Mouse (Mus musculus): Measurements from ENCODE around the gene Ccdc74a. TPM values are rescaled to one million over a fixed set of nuclear protein-coding genes. Genes with fewer than 3 reads are reported as not detected.

Gene Ccdc74a
- polyA plus RNA-seq, 1 experiment = 1.5 TPM

DNA sequence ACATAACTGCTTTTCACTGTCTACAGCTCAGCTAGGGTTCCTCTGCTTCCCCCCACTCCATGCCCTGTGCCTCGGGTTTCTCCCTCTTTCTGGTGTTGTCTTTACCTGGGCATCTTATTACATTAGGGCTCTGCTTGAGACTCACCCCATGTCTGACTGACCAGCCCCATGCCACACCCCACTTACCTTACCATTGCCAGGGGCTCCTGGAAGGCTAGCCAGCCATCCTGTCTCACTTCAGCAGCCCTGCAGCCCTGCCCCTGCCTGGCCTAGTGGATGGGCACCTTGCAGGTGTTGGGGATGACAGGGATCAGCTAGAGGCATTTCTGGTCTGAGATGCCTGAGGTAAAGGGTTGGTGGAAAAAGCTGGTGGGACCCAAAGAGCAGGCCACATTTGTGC lies 886 bp downstream of the Ccdc74a start:
- H3K4me3 ChIP-seq = peak overlapping the region; percentile 17

DNA sequence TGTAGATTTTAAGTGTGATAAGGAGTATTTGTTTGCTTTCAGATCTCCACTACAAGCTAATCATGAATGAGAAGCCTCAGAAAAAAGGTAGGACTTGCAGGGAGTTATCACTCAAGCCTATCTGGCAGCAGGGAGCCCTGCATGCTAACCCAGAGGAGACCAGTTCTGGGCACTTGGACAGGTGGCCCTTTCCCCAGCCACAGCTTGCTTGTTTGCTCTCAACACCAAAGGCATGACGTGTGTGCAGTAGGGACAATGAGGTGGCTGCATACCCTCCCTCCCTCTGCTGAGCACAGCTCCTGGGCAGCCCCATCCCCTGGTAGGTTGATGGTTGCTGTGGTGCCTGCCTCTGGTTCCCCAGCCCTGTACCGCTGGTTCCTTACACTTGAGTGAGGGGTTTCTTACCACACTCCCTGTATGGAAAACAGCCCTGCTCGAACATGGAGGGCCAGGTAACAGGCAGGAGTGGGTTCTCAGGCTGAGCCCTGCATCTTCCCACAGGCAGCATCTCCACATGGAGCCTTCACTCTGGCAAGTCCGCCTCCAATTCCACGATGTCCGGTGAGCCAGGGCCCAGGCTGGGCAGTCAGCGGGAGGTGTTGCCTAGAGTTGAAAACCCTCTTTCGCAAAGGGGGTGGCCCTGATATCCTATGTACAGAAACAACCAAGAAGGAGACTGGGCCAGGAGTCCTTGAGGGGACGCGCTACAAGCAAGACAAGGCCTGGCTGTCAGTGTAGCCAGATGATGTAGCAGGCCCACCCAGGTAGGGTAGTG lies 1.5 kb downstream of the Ccdc74a start:
- TF ChIP-seq POLR2A (IDR thresholded peaks at IDR 0.05; ENCODE audit: insufficient read length, low read depth) (peak; percentile 11), E2F4 (IDR thresholded peaks at IDR 0.05; ENCODE audit: insufficient read depth) (no peak)
- H3K27me3 ChIP-seq (ENCODE audit: control insufficient read depth, insufficient read depth, insufficient read length) = no peaks in the 10 kb centered on the region
- H3K4me3 ChIP-seq = no peak overlapping the region
- H3ac ChIP-seq (ENCODE audit: control insufficient read depth, insufficient read length) = no peak overlapping the region
- H3K79me2 ChIP-seq (ENCODE audit: control insufficient read depth, insufficient read depth) = no peaks in the 10 kb centered on the region
- no peak overlapping the region for H3K4me2 ChIP-seq (ENCODE audit: low read depth)
- H3K36me3 ChIP-seq (ENCODE audit: control insufficient read depth, insufficient read depth) = peaks cover 11% of the 10 kb centered on the region

More for the DNA sequence above, 886 bp downstream of the Ccdc74a start:
- Histone ChIP-seq H3K27me3 (ENCODE audit: control insufficient read depth, insufficient read depth, insufficient read length) (no peaks in the 10 kb centered on the region), H3K36me3 (ENCODE audit: control insufficient read depth, insufficient read depth) (peaks cover 12% of the 10 kb centered on the region), H3K4me2 (ENCODE audit: low read depth) (peak overlapping the region; percentile 81), H3ac (ENCODE audit: control insufficient read depth, insufficient read length) (no peak overlapping the region), H3K79me2 (ENCODE audit: control insufficient read depth, insufficient read depth) (no peaks in the 10 kb centered on the region)
- TF ChIP-seq POLR2AphosphoS2 (IDR thresholded peaks at IDR 0.05; ENCODE audit: insufficient read length, low read depth) (peak; percentile 34), SRF (IDR thresholded peaks at IDR 0.05; ENCODE audit: control insufficient read depth, insufficient read length, low read depth) (no peak), REST (IDR thresholded peaks at IDR 0.05; ENCODE audit: insufficient read depth, insufficient read length) (no peak), MAX (IDR thresholded peaks at IDR 0.05; ENCODE audit: low read depth) (no peak)

DNA sequence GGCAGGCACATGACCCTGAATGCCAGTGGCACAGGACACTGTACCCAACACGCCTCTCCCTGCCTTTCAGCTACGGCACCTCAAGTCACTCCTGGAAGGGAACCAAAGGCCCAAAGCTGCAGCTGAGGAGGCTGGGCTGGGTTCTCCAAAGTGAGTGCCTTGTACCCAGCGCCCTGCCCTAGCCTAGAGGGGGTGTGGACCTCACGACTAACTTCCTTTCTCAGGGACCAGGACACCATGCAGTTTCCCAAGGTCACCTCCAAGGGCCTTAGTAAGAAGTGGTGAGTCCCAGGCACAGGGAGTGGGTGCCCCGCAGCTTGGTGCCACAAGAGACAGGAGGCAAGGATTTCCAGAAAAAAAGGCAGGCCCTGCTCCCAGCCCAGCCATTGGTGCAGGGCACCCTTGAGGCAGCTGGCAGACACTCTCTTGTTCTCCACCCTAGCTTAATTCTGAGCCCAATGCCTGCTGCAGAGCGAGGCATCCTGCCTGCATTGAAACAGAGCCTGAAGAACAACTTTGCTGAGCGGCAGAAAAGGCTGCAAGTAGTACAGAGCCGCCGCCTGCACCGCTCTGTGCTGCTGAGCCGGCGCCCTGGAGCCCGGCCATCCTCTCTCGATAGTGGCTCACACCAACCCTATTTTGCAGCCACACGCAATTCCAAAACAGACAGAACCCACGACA lies 3.8 kb downstream of the Ccdc74a start:
- Histone ChIP-seq H3K36me3 (ENCODE audit: control insufficient read depth, insufficient read depth) (no peaks in the 10 kb centered on the region), H3K4me3 (no peak overlapping the region), H3K79me2 (ENCODE audit: control insufficient read depth, insufficient read depth) (no peaks in the 10 kb centered on the region), H3K27me3 (ENCODE audit: control insufficient read depth, insufficient read depth, insufficient read length) (no peaks in the 10 kb centered on the region), H3ac (ENCODE audit: control insufficient read depth, insufficient read length) (no peak overlapping the region), H3K4me2 (ENCODE audit: low read depth) (no peak overlapping the region)
- TF ChIP-seq MYOD1 (IDR thresholded peaks at IDR 0.05; ENCODE audit: control insufficient read depth in 1 of 3, insufficient read length in 2 of 3, low read depth in 2 of 3) (no peak), POLR2AphosphoS2 (IDR thresholded peaks at IDR 0.05; ENCODE audit: insufficient read length, low read depth) (no peak), MYOG (IDR thresholded peaks at IDR 0.05; ENCODE audit: control insufficient read depth in 1 of 3, insufficient read depth in 1 of 3, insufficient read length in 2 of 3, low read depth in 2 of 3) (no peak)

DNA sequence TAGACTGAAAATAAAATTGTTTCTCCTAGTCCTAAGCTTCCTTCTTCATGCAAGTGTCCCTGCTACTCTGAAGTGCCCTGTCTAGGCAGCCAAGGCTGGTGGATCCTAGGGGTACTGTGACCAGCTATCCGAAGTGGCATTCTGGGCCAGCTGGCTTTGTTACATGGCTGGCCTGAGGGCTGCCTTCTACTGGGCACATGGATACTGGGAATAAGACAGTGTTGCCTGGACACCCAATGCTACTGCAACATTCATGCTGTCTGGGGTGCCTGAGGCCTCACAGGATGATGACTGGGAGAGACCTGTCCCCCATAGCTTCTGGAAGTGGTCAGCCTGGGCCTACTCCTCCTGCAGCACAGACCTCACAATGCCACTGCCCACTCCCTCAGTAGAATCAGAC lies 4.4 kb downstream of the Ccdc74a start:
- H3K4me3 ChIP-seq = no peak overlapping the region
- H3K79me2 ChIP-seq (ENCODE audit: control insufficient read depth, insufficient read depth) = no peaks in the 10 kb centered on the region
- no peak for TF ChIP-seq MAX (IDR thresholded peaks at IDR 0.05; ENCODE audit: low read depth)
- no peak for TF ChIP-seq TCF3 (IDR thresholded peaks at IDR 0.05; ENCODE audit: insufficient read length, low read depth)
- no peak for TF ChIP-seq E2F4 (IDR thresholded peaks at IDR 0.05; ENCODE audit: insufficient read depth)
- no peak for TF ChIP-seq CEBPB (IDR thresholded peaks at IDR 0.05; ENCODE audit: insufficient read depth, poor library complexity, severe bottlenecking)
- no peak for TF ChIP-seq USF1 (IDR thresholded peaks at IDR 0.05; ENCODE audit: low read depth)
- TF ChIP-seq MYOG (IDR thresholded peaks at IDR 0.05; ENCODE audit: control insufficient read depth in 1 of 3, insufficient read depth in 1 of 3, insufficient read length in 2 of 3, low read depth in 2 of 3) = no peak
- no peak for TF ChIP-seq TCF12 (IDR thresholded peaks at IDR 0.05; ENCODE audit: insufficient read depth, poor library complexity, severe bottlenecking)
- TF ChIP-seq REST (IDR thresholded peaks at IDR 0.05; ENCODE audit: insufficient read depth, insufficient read length) = no peak
- TF ChIP-seq POLR2AphosphoS2 (IDR thresholded peaks at IDR 0.05; ENCODE audit: insufficient read length, low read depth) = no peak
- H3K4me2 ChIP-seq (ENCODE audit: low read depth) = no peak overlapping the region
- H3ac ChIP-seq (ENCODE audit: control insufficient read depth, insufficient read length) = no peak overlapping the region
- H3K27me3 ChIP-seq (ENCODE audit: control insufficient read depth, insufficient read depth, insufficient read length) = no peaks in the 10 kb centered on the region
- H3K36me3 ChIP-seq (ENCODE audit: control insufficient read depth, insufficient read depth) = no peaks in the 10 kb centered on the region

DNA sequence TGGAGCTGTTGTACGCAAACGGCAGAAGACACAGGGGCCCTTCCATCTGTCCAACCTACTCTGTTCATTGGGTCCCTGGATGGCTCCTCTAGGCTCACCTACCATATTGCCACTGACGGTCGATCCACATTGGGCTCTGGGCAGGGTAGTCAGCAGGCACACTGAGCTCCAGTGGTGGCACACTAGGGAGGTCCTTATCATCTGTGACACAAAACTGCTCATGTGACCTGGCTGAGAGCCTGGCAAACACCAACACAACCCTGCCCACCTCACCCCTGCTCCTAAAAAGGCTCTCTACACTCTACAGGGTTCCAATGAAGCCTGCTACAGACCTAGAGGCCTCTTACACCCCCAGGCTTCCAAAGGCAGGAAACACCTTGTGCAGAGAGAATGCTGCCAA lies 6.3 kb downstream of the Ccdc74a start:
- TF ChIP-seq MAX (IDR thresholded peaks at IDR 0.05; ENCODE audit: low read depth) (no peak), E2F4 (IDR thresholded peaks at IDR 0.05; ENCODE audit: insufficient read depth) (no peak), MYOD1 (IDR thresholded peaks at IDR 0.05; ENCODE audit: control insufficient read depth in 1 of 3, insufficient read length in 2 of 3, low read depth in 2 of 3) (no peak)
- no peak overlapping the region for H3ac ChIP-seq (ENCODE audit: control insufficient read depth, insufficient read length)
- H3K79me2 ChIP-seq (ENCODE audit: control insufficient read depth, insufficient read depth) = no peaks in the 10 kb centered on the region
- no peak overlapping the region for H3K4me2 ChIP-seq (ENCODE audit: low read depth)
- H3K36me3 ChIP-seq (ENCODE audit: control insufficient read depth, insufficient read depth) = no peaks in the 10 kb centered on the region
- no peak overlapping the region for H3K4me3 ChIP-seq
- no peaks in the 10 kb centered on the region for H3K27me3 ChIP-seq (ENCODE audit: control insufficient read depth, insufficient read depth, insufficient read length)

GRCm38 (mm10) chr16:17653601-17654000 lies 7.3 kb downstream of the Ccdc74a start:
- H3K4me3 ChIP-seq = no peak overlapping the region

More at GRCm38 (mm10) chr16:17653601-17654000, 7.3 kb downstream of the Ccdc74a start:
- Histone ChIP-seq H3K27me3 (ENCODE audit: control insufficient read depth, insufficient read depth, insufficient read length) (no peaks in the 10 kb centered on the region), H3K36me3 (ENCODE audit: control insufficient read depth, insufficient read depth) (no peaks in the 10 kb centered on the region), H3K4me2 (ENCODE audit: low read depth) (no peak overlapping the region), H3ac (ENCODE audit: control insufficient read depth, insufficient read length) (no peak overlapping the region), H3K79me2 (ENCODE audit: control insufficient read depth, insufficient read depth) (no peaks in the 10 kb centered on the region)
- no peak for TF ChIP-seq REST (IDR thresholded peaks at IDR 0.05; ENCODE audit: insufficient read depth, insufficient read length)
- no peak for TF ChIP-seq MYOG (IDR thresholded peaks at IDR 0.05; ENCODE audit: control insufficient read depth in 1 of 3, insufficient read depth in 1 of 3, insufficient read length in 2 of 3, low read depth in 2 of 3)
- no peak for TF ChIP-seq TCF12 (IDR thresholded peaks at IDR 0.05; ENCODE audit: insufficient read depth, poor library complexity, severe bottlenecking)
- TF ChIP-seq TCF3 (IDR thresholded peaks at IDR 0.05; ENCODE audit: insufficient read length, low read depth) = no peak
- no peak for TF ChIP-seq MYOD1 (IDR thresholded peaks at IDR 0.05; ENCODE audit: control insufficient read depth in 1 of 3, insufficient read length in 2 of 3, low read depth in 2 of 3)
- no peak for TF ChIP-seq E2F4 (IDR thresholded peaks at IDR 0.05; ENCODE audit: insufficient read depth)
- TF ChIP-seq MAX (IDR thresholded peaks at IDR 0.05; ENCODE audit: low read depth) = no peak
- TF ChIP-seq USF1 (IDR thresholded peaks at IDR 0.05; ENCODE audit: low read depth) = no peak
- no peak for TF ChIP-seq SRF (IDR thresholded peaks at IDR 0.05; ENCODE audit: control insufficient read depth, insufficient read length, low read depth)
- TF ChIP-seq POLR2AphosphoS2 (IDR thresholded peaks at IDR 0.05; ENCODE audit: insufficient read length, low read depth) = no peak

All from myocyte (in vitro differentiated cells).